Mouse (Mus musculus): Measurements from ENCODE around the gene Mogat2. TPM values are rescaled to one million over a fixed set of nuclear protein-coding genes. Genes with fewer than 3 reads are reported as not detected.
A peak's percentile ranks its signal among the peaks of the same experiment; 100 is the strongest.

The Mogat2 gene
- polyA plus RNA-seq, 1 experiment from 2014 or later: 0.55 TPM

GRCm38 (mm10) chr7:99268951-99269945, 30.8 kb upstream of the Mogat2 start:
- Histone ChIP-seq H3K4me2 (replicated peaks; ENCODE audit: low read depth, low read length) (peak overlapping the region; percentile 67), H3K36me3 (ENCODE audit: insufficient read depth, low read length) (no peaks in the 10 kb centered on the region), H3K4me3 (ENCODE audit: low read depth, low read length) (peak overlapping the region; percentile 43), H3K9ac (replicated peaks; ENCODE audit: low read depth) (0 out of 2 replicates have a peak overlapping the region, but pooled peaks have one; percentile 8), H3K27me3 (replicated peaks; ENCODE audit: insufficient read depth, low read length) (peaks cover 26% of the 10 kb centered on the region), H3K9me3 (ENCODE audit: low read length) (no peaks in the 10 kb centered on the region), H3K27ac (ENCODE audit: low read length) (peak overlapping the region; percentile 71), H3K4me1 (ENCODE audit: insufficient read depth, low read depth, low read length) (peaks cover 12% of the 10 kb centered on the region; the same call in 1 of the 2 replicates)
- TF ChIP-seq CTCF (IDR thresholded peaks at IDR 0.05): no peak
- peak; percentile 62; the same call in 1 of the 2 replicates for TF ChIP-seq EP300 (IDR thresholded peaks at IDR 0.05)
- DNase-seq (ENCODE audit: low spot score) (peak; percentile 68), ATAC-seq (peak; percentile 65)
- WGBS: 8% methylated on average over 42 of the region's 42 CpGs

GRCm38 (mm10) chr7:99268506-99268900, 30.1 kb upstream of the Mogat2 start:
- Histone ChIP-seq H3K27me3 (replicated peaks; ENCODE audit: insufficient read depth, low read length) (peaks cover 26% of the 10 kb centered on the region), H3K36me3 (ENCODE audit: insufficient read depth, low read length) (no peaks in the 10 kb centered on the region), H3K4me3 (ENCODE audit: low read depth, low read length) (peak overlapping the region; percentile 43), H3K9ac (replicated peaks; ENCODE audit: low read depth) (no peak overlapping the region), H3K27ac (ENCODE audit: low read length) (peak overlapping the region; percentile 71), H3K9me3 (ENCODE audit: low read length) (no peaks in the 10 kb centered on the region), H3K4me1 (ENCODE audit: insufficient read depth, low read depth, low read length) (peaks cover 12% of the 10 kb centered on the region; the same call in 1 of the 2 replicates), H3K4me2 (replicated peaks; ENCODE audit: low read depth, low read length) (peak overlapping the region; percentile 67)
- WGBS: 2% methylated on average over 29 of the region's 29 CpGs
- no peak for TF ChIP-seq EP300 (IDR thresholded peaks at IDR 0.05)
- TF ChIP-seq CTCF (IDR thresholded peaks at IDR 0.05): no peak
- DNase-seq (ENCODE audit: low spot score): no peak
- peak; percentile 23 for ATAC-seq

- Histone ChIP-seq H3K4me1 (ENCODE audit: insufficient read depth, low read depth, low read length) (peaks cover 12% of the 10 kb centered on the region; the same call in 1 of the 2 replicates), H3K36me3 (ENCODE audit: insufficient read depth, low read length) (no peaks in the 10 kb centered on the region), H3K9me3 (ENCODE audit: low read length) (no peaks in the 10 kb centered on the region), H3K4me3 (ENCODE audit: low read depth, low read length) (peak overlapping the region; percentile 43), H3K27ac (ENCODE audit: low read length) (peak overlapping the region; percentile 71), H3K4me2 (replicated peaks; ENCODE audit: low read depth, low read length) (peak overlapping the region; percentile 67), H3K9ac (replicated peaks; ENCODE audit: low read depth) (no peak overlapping the region), H3K27me3 (replicated peaks; ENCODE audit: insufficient read depth, low read length) (peaks cover 26% of the 10 kb centered on the region)
- under 1% methylated on average over 51 of the region's 59 CpGs for WGBS
- DNase-seq (ENCODE audit: low spot score) (peak; percentile 62), ATAC-seq (peak; percentile 78)
- TF ChIP-seq EP300 (IDR thresholded peaks at IDR 0.05) (no peak), CTCF (IDR thresholded peaks at IDR 0.05) (no peak)
Observed at GRCm38 (mm10) chr7:99267897-99268505, 29.6 kb upstream of the Mogat2 start.

GRCm38 (mm10) chr7:99267251-99267896, 29.0 kb upstream of the Mogat2 start, which contains the start of gene Map6:
Gene Map6 (plus strand): TSS chr7:99267447.
- DNase-seq (ENCODE audit: low spot score): peak; percentile 45
- TF ChIP-seq CTCF (IDR thresholded peaks at IDR 0.05) (no peak), EP300 (IDR thresholded peaks at IDR 0.05) (no peak)
- 3% methylated on average over 32 of the region's 34 CpGs for WGBS

GRCm38 (mm10) chr7:99264597-99264996, 26.2 kb upstream of the Mogat2 start:
- Histone ChIP-seq H3K9ac (replicated peaks; ENCODE audit: low read depth) (no peak overlapping the region), H3K27ac (ENCODE audit: low read length) (no peak overlapping the region), H3K36me3 (ENCODE audit: insufficient read depth, low read length) (no peaks in the 10 kb centered on the region), H3K4me2 (replicated peaks; ENCODE audit: low read depth, low read length) (no peak overlapping the region), H3K27me3 (replicated peaks; ENCODE audit: insufficient read depth, low read length) (peaks cover 23% of the 10 kb centered on the region), H3K9me3 (ENCODE audit: low read length) (no peaks in the 10 kb centered on the region), H3K4me1 (ENCODE audit: insufficient read depth, low read depth, low read length) (peaks cover 9% of the 10 kb centered on the region; the same call in 1 of the 2 replicates), H3K4me3 (ENCODE audit: low read depth, low read length) (no peak overlapping the region)
- DNase-seq (ENCODE audit: low spot score) (no peak), ATAC-seq (no peak)
- no peak for TF ChIP-seq EP300 (IDR thresholded peaks at IDR 0.05)
- TF ChIP-seq CTCF (IDR thresholded peaks at IDR 0.05): no peak

More at GRCm38 (mm10) chr7:99267251-99267896, 29.0 kb upstream of the Mogat2 start, which contains the start of gene Map6:
- H3K4me3 ChIP-seq (ENCODE audit: low read depth, low read length): peak within 1 kb of the TSS; percentile 43
- no peaks in the 10 kb centered on the region for H3K36me3 ChIP-seq (ENCODE audit: insufficient read depth, low read length)
- no peak for ATAC-seq
- H3K27me3 ChIP-seq (replicated peaks; ENCODE audit: insufficient read depth, low read length): peaks cover 26% of the 10 kb centered on the region
- peak within 1 kb of the TSS; percentile 67 for H3K4me2 ChIP-seq (replicated peaks; ENCODE audit: low read depth, low read length)
- no peak within 1 kb of the TSS for H3K9ac ChIP-seq (replicated peaks; ENCODE audit: low read depth)
- peak within 1 kb of the TSS; percentile 71 for H3K27ac ChIP-seq (ENCODE audit: low read length)
- no peaks in the 10 kb centered on the region for H3K9me3 ChIP-seq (ENCODE audit: low read length)
- H3K4me1 ChIP-seq (ENCODE audit: insufficient read depth, low read depth, low read length): peaks cover 12% of the 10 kb centered on the region; the same call in 1 of the 2 replicates
